Mouse (Mus musculus): ENCODE measurements around the gene Sdhb.

Sdhb gene

GRCm38 (mm10) chr4:140960781-140961466 lies at the start of gene Sdhb:
Gene Sdhb, plus strand, starts transcription at chr4:140961203.
- in situ Hi-C loops (cut with MboI, MseI): no loop called here

GRCm38 (mm10) chr4:140911416-140911815 lies 49.6 kb upstream of the Sdhb start:
- in situ Hi-C loops (cut with MboI, MseI): loop anchor here in 1 of 2 experiments (5.0 kb wide), 1 partner anchor 46 kb away; no protein-coding TSS in a partner anchor

GRCm38 (mm10) chr4:140912271-140912833 lies 48.7 kb upstream of the Sdhb start:
- in situ Hi-C loops (cut with MboI, MseI): loop anchor here in 1 of 2 experiments (5.0 kb wide), 1 partner anchor 45 kb away; no protein-coding TSS in a partner anchor

GRCm38 (mm10) chr4:140913565-140913964 lies 47.4 kb upstream of the Sdhb start:
- in situ Hi-C loops (cut with MboI, MseI): loop anchor here in 1 of 2 experiments (5.0 kb wide), 1 partner anchor 44 kb away; no protein-coding TSS in a partner anchor

- in situ Hi-C loops (cut with MboI, MseI): loop anchor here in 1 of 2 experiments (5.0 kb wide), 1 partner anchor 43 kb away; no protein-coding TSS in a partner anchor
Measured at GRCm38 (mm10) chr4:140914731-140915131, 46.3 kb upstream of the Sdhb start.

- in situ Hi-C loops (cut with MboI, MseI): no loop called here
Measured at GRCm38 (mm10) chr4:140915235-140915634, 45.8 kb upstream of the Sdhb start.

GRCm38 (mm10) chr4:140916296-140916695 lies 44.7 kb upstream of the Sdhb start:
- in situ Hi-C loops (cut with MboI, MseI): no loop called here

- in situ Hi-C loops (cut with MboI, MseI): no loop called here
Measured at GRCm38 (mm10) chr4:140917451-140917850, 43.6 kb upstream of the Sdhb start.

- in situ Hi-C loops (cut with MboI, MseI): no loop called here
Measured at GRCm38 (mm10) chr4:140919974-140920836, 40.8 kb upstream of the Sdhb start.

GRCm38 (mm10) chr4:140922508-140922907 lies 38.5 kb upstream of the Sdhb start:
- in situ Hi-C loops (cut with MboI, MseI): no loop called here

GRCm38 (mm10) chr4:140925648-140926047 lies 35.4 kb upstream of the Sdhb start:
- in situ Hi-C loops (cut with MboI, MseI): no loop called here

GRCm38 (mm10) chr4:140928349-140928748 lies 32.7 kb upstream of the Sdhb start:
- in situ Hi-C loops (cut with MboI, MseI): no loop called here

- in situ Hi-C loops (cut with MboI, MseI): no loop called here
Measured at GRCm38 (mm10) chr4:140929745-140930144, 31.3 kb upstream of the Sdhb start.

- in situ Hi-C loops (cut with MboI, MseI): no loop called here
Measured at GRCm38 (mm10) chr4:140930900-140931470, 30.0 kb upstream of the Sdhb start.

- in situ Hi-C loops (cut with MboI, MseI): no loop called here
Measured at GRCm38 (mm10) chr4:140935643-140936042, 25.4 kb upstream of the Sdhb start.

GRCm38 (mm10) chr4:140944356-140944755 lies 16.6 kb upstream of the Sdhb start:
- in situ Hi-C loops (cut with MboI, MseI): no loop called here

- in situ Hi-C loops (cut with MboI, MseI): loop anchor here in 1 of 2 experiments (5.0 kb wide), 1 partner anchor 847 kb away; the partner anchor contains the start of genes Casp9 and Dnajc16
Measured at GRCm38 (mm10) chr4:140944961-140945442, 16.0 kb upstream of the Sdhb start.

GRCm38 (mm10) chr4:140945571-140945970 lies 15.4 kb upstream of the Sdhb start:
- in situ Hi-C loops (cut with MboI, MseI): loop anchor here in 1 of 2 experiments (5.0 kb wide), 1 partner anchor 847 kb away; the partner anchor contains the start of genes Casp9 and Dnajc16

- in situ Hi-C loops (cut with MboI, MseI): loop anchor here in 1 of 2 experiments (5.0 kb wide), 1 partner anchor 846 kb away; the partner anchor contains the start of genes Casp9 and Dnajc16
Measured at GRCm38 (mm10) chr4:140946048-140946447, 15.0 kb upstream of the Sdhb start.

- in situ Hi-C loops (cut with MboI, MseI): loop anchor here in 1 of 2 experiments (5.0 kb wide), 1 partner anchor 846 kb away; the partner anchor contains the start of genes Casp9 and Dnajc16
Measured at GRCm38 (mm10) chr4:140946580-140947205, 14.3 kb upstream of the Sdhb start.
